In the genomic region with DNA sequence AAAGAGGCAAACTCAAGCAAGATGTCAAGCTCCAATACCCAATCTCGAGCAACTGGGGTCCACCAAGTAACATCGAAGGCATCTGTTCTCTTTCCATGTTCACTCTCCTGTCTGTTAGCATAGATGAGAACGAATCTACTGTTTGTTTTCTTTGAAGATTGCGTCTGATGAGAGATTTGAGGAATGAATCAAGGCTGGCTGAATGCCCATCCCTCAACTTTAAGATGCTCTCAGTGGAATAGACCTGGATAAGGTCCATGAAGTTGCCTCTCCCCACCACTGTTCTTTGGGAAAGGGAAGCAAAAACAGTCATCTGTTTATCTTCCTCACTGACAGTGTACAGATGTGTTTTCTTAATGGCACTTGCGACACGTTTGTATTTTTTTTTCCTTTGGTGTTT, we compare ENCODE assay signal across 19 mouse cellular contexts.
"Had no signal": no experiment of that assay in that cellular context is flagged by ENCODE, and none has a peak within 500 bp of the region (broad histone marks: within the 10 kb centered on the region; RNA-seq: fewer than 3 reads in every experiment).

No protein-coding gene starts in this region.

- ATAC-seq: intestine, embryonic 15.5 days; midbrain, embryonic 15.5 days had no signal

- H3K9me3 ChIP-seq: intestine, embryonic 15.5 days; kidney, embryonic 15.5 days; liver, embryonic 13.5 days; midbrain, embryonic 12.5 days; midbrain, embryonic 15.5 days; neural tube, embryonic 12.5 days; neural tube, embryonic 15.5 days had no signal

- DNase-seq: kidney, adult 11 months; kidney, adult 8-10 months; kidney, postnatal 10 days; kidney, postnatal 36 days; layer of hippocampus, postnatal 36 days; liver, embryonic 13.5 days; right cerebral cortex, adult 18-20 months; right cerebral cortex, postnatal 14 days; spleen, adult 18-20 months; thymus, adult 18-20 months; thymus, postnatal 36 days had no signal

- H3K9ac ChIP-seq: intestine, embryonic 15.5 days; kidney, embryonic 15.5 days; liver, embryonic 13.5 days; midbrain, embryonic 12.5 days; midbrain, embryonic 15.5 days; neural tube, embryonic 12.5 days; neural tube, embryonic 15.5 days had no signal

- H3K27ac ChIP-seq: intestine, embryonic 15.5 days; kidney, embryonic 15.5 days; left cerebral cortex, adult 2 months; liver, embryonic 13.5 days; macrophage; midbrain, embryonic 12.5 days; midbrain, embryonic 15.5 days; neural tube, embryonic 12.5 days; neural tube, embryonic 15.5 days had no signal

- H3K4me2 ChIP-seq: intestine, embryonic 15.5 days; kidney, embryonic 15.5 days; liver, embryonic 13.5 days; midbrain, embryonic 12.5 days; midbrain, embryonic 15.5 days; neural tube, embryonic 12.5 days; neural tube, embryonic 15.5 days had no signal

- H3K4me3 ChIP-seq: intestine, embryonic 15.5 days; kidney, embryonic 15.5 days; left cerebral cortex, adult 2 months; liver, embryonic 13.5 days; midbrain, embryonic 12.5 days; midbrain, embryonic 15.5 days; neural tube, embryonic 12.5 days; neural tube, embryonic 15.5 days had no signal

- H3K4me1 ChIP-seq: intestine, embryonic 15.5 days; liver, embryonic 13.5 days; midbrain, embryonic 12.5 days; neural tube, embryonic 12.5 days; neural tube, embryonic 15.5 days had no signal

- H3K36me3 ChIP-seq: intestine, embryonic 15.5 days; kidney, embryonic 15.5 days; liver, embryonic 13.5 days; midbrain, embryonic 12.5 days; midbrain, embryonic 15.5 days; neural tube, embryonic 12.5 days; neural tube, embryonic 15.5 days had no signal
